Mouse (Mus musculus): Measurements from ENCODE around the gene Slit3.

Slit3 gene

GRCm38 (mm10) chr11:35410431-35410830, 289.4 kb downstream of the Slit3 start:
- DNase-seq, result no peak

GRCm38 (mm10) chr11:35415768-35416401, 294.9 kb downstream of the Slit3 start:
- DNase-seq, result peak; percentile 24 to 39

- DNase-seq, result peak in 1 of 2 experiments; percentile 17
These were observed 295.5 kb downstream of the Slit3 start for GRCm38 (mm10) chr11:35416402-35417093.

- no peak for DNase-seq
These were observed 297.0 kb downstream of the Slit3 start for GRCm38 (mm10) chr11:35417911-35418552.

- DNase-seq, result no peak
These were observed 298.0 kb downstream of the Slit3 start for GRCm38 (mm10) chr11:35419013-35419412.

- DNase-seq, result peak in 1 of 2 experiments; percentile 33
These were observed 300.7 kb downstream of the Slit3 start for GRCm38 (mm10) chr11:35421728-35422127.

GRCm38 (mm10) chr11:35428036-35428435, 307.0 kb downstream of the Slit3 start:
- DNase-seq, result peak; percentile 17 to 34

- no peak for DNase-seq
These were observed 310.1 kb downstream of the Slit3 start for GRCm38 (mm10) chr11:35431130-35431529.

- DNase-seq, result no peak
These were observed 316.5 kb downstream of the Slit3 start for GRCm38 (mm10) chr11:35437510-35437909.

GRCm38 (mm10) chr11:35440186-35440585, 319.2 kb downstream of the Slit3 start:
- no peak for DNase-seq

- DNase-seq, result no peak
These were observed 323.6 kb downstream of the Slit3 start for GRCm38 (mm10) chr11:35444489-35445100.

- DNase-seq, result no peak
These were observed 326.9 kb downstream of the Slit3 start for GRCm38 (mm10) chr11:35447951-35448350.

GRCm38 (mm10) chr11:35449199-35449598, 328.2 kb downstream of the Slit3 start:
- DNase-seq, result no peak

- peak; percentile 42 to 56 for DNase-seq
These were observed 330.6 kb downstream of the Slit3 start for GRCm38 (mm10) chr11:35451636-35452035.

- no peak for DNase-seq
These were observed 331.4 kb downstream of the Slit3 start for GRCm38 (mm10) chr11:35452413-35452812.

GRCm38 (mm10) chr11:35454191-35454725, 333.2 kb downstream of the Slit3 start:
- DNase-seq, result no peak

GRCm38 (mm10) chr11:35454781-35455180, 333.8 kb downstream of the Slit3 start:
- no peak for DNase-seq

GRCm38 (mm10) chr11:35458068-35458467, 337.0 kb downstream of the Slit3 start:
- no peak for DNase-seq

- DNase-seq, result no peak
These were observed 345.7 kb downstream of the Slit3 start for GRCm38 (mm10) chr11:35466701-35467100.

GRCm38 (mm10) chr11:35468847-35469246, 347.8 kb downstream of the Slit3 start:
- no peak for DNase-seq

- DNase-seq, result no peak
These were observed 348.9 kb downstream of the Slit3 start for GRCm38 (mm10) chr11:35469940-35470339.

GRCm38 (mm10) chr11:35470853-35471252, 349.8 kb downstream of the Slit3 start:
- peak in 1 of 2 experiments; percentile 8 for DNase-seq

All from lung, adult 18-20 months (tissue).